22 mouse cellular contexts compared by ENCODE assay signal in the genomic region with DNA sequence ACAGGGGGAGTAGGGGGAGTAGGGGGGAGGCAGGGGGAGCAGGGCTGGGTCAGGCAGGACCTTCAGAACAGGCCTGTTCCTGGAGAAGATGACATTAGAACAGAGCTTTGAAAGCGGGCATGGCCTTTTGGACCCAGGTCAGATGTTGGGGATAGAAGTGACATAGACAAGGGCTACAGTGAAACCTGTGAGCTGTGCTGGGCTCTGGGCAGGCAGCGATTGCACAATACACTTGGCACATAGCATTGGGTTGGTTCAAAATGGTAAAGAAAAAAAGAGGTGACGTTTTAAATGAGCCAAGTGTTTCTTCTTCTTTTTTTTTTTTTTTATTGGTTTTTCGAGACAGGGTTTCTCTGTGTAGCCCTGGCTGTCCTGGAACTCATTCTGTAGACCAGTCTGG. TPM values are rescaled to one million over a fixed set of nuclear protein-coding genes. Genes with fewer than 3 reads are reported as not detected.
DNase-seq lines count a peak whose midpoint lies in the region; TF ChIP-seq lines count a peak whose summit lies in the region.
"Had no signal": no experiment of that assay in that cellular context is flagged by ENCODE, and none has a peak within 500 bp of the region (broad histone marks: within the 10 kb centered on the region; RNA-seq: fewer than 3 reads in every experiment).

No protein-coding gene starts in this region.

- TF ChIP-seq CTCF in kidney, adult 2 months (conservative IDR thresholded peaks at IDR 0.05; ENCODE audit: insufficient read depth, insufficient read length, low read depth, low read length) = no peak

- H3K4me1 ChIP-seq in kidney, adult 2 months (ENCODE audit: control insufficient read depth, insufficient read depth, low read length) = no peaks in the 10 kb centered on the region
- H3K4me1 ChIP-seq: heart, embryonic 12.5 days; neural tube, embryonic 15.5 days had no signal

- DNase-seq in kidney, adult 2 months = peak; percentile 29
- no peak for DNase-seq in kidney, adult 11 months
- DNase-seq in lung, postnatal 25 days (ENCODE audit: low spot score) = peak; percentile 47
- DNase-seq in lung, postnatal 4 days = no peak
- peak; percentile 43 for DNase-seq in adipocyte (ENCODE audit: low spot score)
- DNase-seq in cerebellum, postnatal 4 days (ENCODE audit: low spot score in 2 of 2) = no peak
- DNase-seq in testis, postnatal 14 days (ENCODE audit: low spot score) = no peak
- DNase-seq: cerebellum, adult 2 months; cerebellum, postnatal 25 days; gastrocnemius, adult 2 months; heart, postnatal 10 days; kidney, postnatal 10 days; left cerebral cortex, postnatal 4 days; right cerebral cortex, adult 18-20 months; right cerebral cortex, postnatal 4 days; thymus, postnatal 25 days had no signal

- H3K27ac ChIP-seq in kidney, adult 2 months (ENCODE audit: insufficient read depth, low read depth, low read length) = no peak overlapping the region
- H3K27ac ChIP-seq: forebrain, embryonic 13.5 days; gastrocnemius, adult 2 months; hindbrain, embryonic 10.5 days; limb, embryonic 15.5 days; midbrain, embryonic 10.5 days; neural tube, embryonic 15.5 days had no signal

- no peaks in the 10 kb centered on the region for H3K36me3 ChIP-seq in kidney, adult 2 months (ENCODE audit: control insufficient read depth, insufficient read depth, low read length)
- H3K36me3 ChIP-seq: heart, embryonic 12.5 days; hindbrain, embryonic 10.5 days; limb, embryonic 15.5 days; midbrain, embryonic 10.5 days; neural tube, embryonic 15.5 days had no signal

- TF ChIP-seq POLR2A in kidney, adult 2 months (IDR thresholded peaks at IDR 0.05; ENCODE audit: low read depth, low read length) = no peak

- 79% methylated on average over 4 of the region's 4 CpGs for WGBS in kidney, adult 2 months

- H3K4me3 ChIP-seq in kidney, adult 2 months (ENCODE audit: insufficient read depth, low read depth, low read length) = no peak overlapping the region
- H3K4me3 ChIP-seq: forebrain, embryonic 13.5 days; gastrocnemius, adult 2 months; heart, embryonic 12.5 days; hindbrain, embryonic 10.5 days; limb, embryonic 15.5 days; midbrain, embryonic 10.5 days; neural tube, embryonic 15.5 days had no signal

- H3K27me3 ChIP-seq in kidney, adult 2 months (replicated peaks; ENCODE audit: control insufficient read depth, insufficient read depth, low read length) = no peaks in the 10 kb centered on the region
- H3K27me3 ChIP-seq: forebrain, embryonic 13.5 days; limb, embryonic 15.5 days; neural tube, embryonic 15.5 days had no signal

RNA-seq across cellular contexts. Expression of gene Rbx1, which starts 19.4 kb away (rescaled TPM):
- polyA plus RNA-seq in kidney, adult 2 months (2012; rRNA removed) = 76.3 and 118 TPM in 2 replicates

Comparison
In these comparisons a context has a peak if more than half of its experiments do, and no peak if none do; other contexts are left out.
1. DNase-seq: peak in kidney, adult 2 months (single experiment), lung, postnatal 25 days (single experiment) and adipocyte (single experiment); none in kidney, adult 11 months (single experiment), lung, postnatal 4 days (0 of 2), cerebellum, postnatal 4 days (0 of 2) and testis, postnatal 14 days (single experiment).